Mouse (Mus musculus) heart, embryonic 13.5 days (tissue): Measurements from ENCODE around the gene Gm17617. TPM values are rescaled to one million over a fixed set of nuclear protein-coding genes. Genes with fewer than 3 reads are reported as not detected.

Experiments
- ATAC-seq: fragments of 200-750 bp; cut with Nextera tagmentation; 2 replicates; pipeline ENCODE4 v1.8.0; 2017; ENCODE audit warnings: moderate TSS enrichment; ENCODE audit not compliant: insufficient number of reproducible peaks, low FRiP score, low TSS enrichment; ENCODE audit errors: extremely low read depth
- H3K27ac ChIP-seq: fragments of 300-500 bp; sonication (generic); replicated peaks from 2 replicates; pipeline ENCODE4 v1.5.1; 2015; ENCODE audit warnings: moderate library complexity, mild to moderate bottlenecking, inconsistent platforms
- H3K27me3 ChIP-seq: fragments of 300-500 bp; sonication (generic); replicated peaks from 2 replicates; pipeline ENCODE4 v1.6.1; 2015; ENCODE audit warnings: mild to moderate bottlenecking, inconsistent platforms
- H3K36me3 ChIP-seq: fragments of 300-500 bp; sonication (generic); 2 replicates; pipeline ENCODE4 v1.6.1; 2015; ENCODE audit warnings: mild to moderate bottlenecking, inconsistent platforms
- H3K4me1 ChIP-seq: fragments of 300-500 bp; sonication (generic); 2 replicates; pipeline ENCODE4 v1.6.1; 2015; ENCODE audit warnings: inconsistent platforms
- H3K4me2 ChIP-seq: fragments of 300-500 bp; sonication (generic); 2 replicates; pipeline ENCODE4 v1.6.1; 2015; ENCODE audit warnings: inconsistent platforms, mild to moderate bottlenecking, moderate library complexity
- H3K4me3 ChIP-seq: fragments of 300-500 bp; sonication (generic); 2 replicates; pipeline ENCODE4 v1.5.1; 2015; ENCODE audit warnings: moderate library complexity, mild to moderate bottlenecking, inconsistent platforms
- H3K9ac ChIP-seq: fragments of 300-500 bp; sonication (generic); 2 replicates; pipeline ENCODE4 v1.6.1; 2015; ENCODE audit warnings: inconsistent platforms, mild to moderate bottlenecking, moderate library complexity
- H3K9me3 ChIP-seq: fragments of 300-500 bp; sonication (generic); 2 replicates; pipeline ENCODE4 v1.6.1; 2016; ENCODE audit warnings: inconsistent platforms
- WGBS: fragments of 180-500 bp; shearing (Covaris S2); methylation state at CpG from one replicate; pipeline ENCODE4 v1.1.7; 2015; ENCODE audit warnings: mixed read lengths; 5-methylcytosine and 5-hydroxymethylcytosine counted together
- polyA plus RNA-seq: library from polyadenylated mRNA; unstranded; fragments of >200 nt; fragmentation: Nextera tagmentation; extraction: Ambion mirVana; gene quantifications from 2 replicates; pipeline ENCODE4 v1.2.1, GENCODE M21; 2015

Gm17617 gene
- polyA plus RNA-seq, 1 experiment from 2014 or later, result not detected

DNA sequence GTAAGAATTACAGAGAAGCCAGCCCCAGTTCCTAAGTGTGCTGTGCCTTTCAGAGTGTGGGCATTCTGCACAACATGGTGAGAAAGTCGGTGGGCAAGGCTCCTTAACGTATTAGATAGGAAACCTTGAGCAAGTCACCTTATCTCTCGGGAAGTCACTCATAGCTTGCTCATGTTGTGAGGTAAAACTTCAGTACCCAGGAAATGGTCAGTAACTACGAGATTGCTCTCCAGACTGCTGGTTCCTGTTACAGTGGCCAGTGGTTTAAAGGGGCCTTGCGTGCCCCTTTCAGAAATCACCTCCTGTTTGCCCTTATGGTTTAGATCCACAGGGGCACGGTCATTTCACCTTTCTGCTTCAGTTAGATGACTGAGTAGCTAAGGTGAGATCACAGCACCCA, 19.0 kb downstream of the Gm17617 start:
- Histone ChIP-seq H3K4me2 (no peak overlapping the region), H3K27ac (no peak overlapping the region), H3K4me3 (no peak overlapping the region), H3K9ac (no peak overlapping the region), H3K36me3 (peaks cover 81% of the 10 kb centered on the region), H3K4me1 (no peaks in the 10 kb centered on the region), H3K27me3 (no peaks in the 10 kb centered on the region), H3K9me3 (no peaks in the 10 kb centered on the region)
- ATAC-seq, result no peak
- WGBS, result 59% methylated on average over 6 of the region's 6 CpGs

- Histone ChIP-seq H3K27me3 (no peaks in the 10 kb centered on the region), H3K9ac (no peak overlapping the region), H3K36me3 (peaks cover 33% of the 10 kb centered on the region), H3K4me3 (no peak overlapping the region), H3K9me3 (no peaks in the 10 kb centered on the region), H3K4me2 (peak overlapping the region; percentile 89), H3K27ac (peak overlapping the region; percentile 89), H3K4me1 (peaks cover 28% of the 10 kb centered on the region)
- no peak; the same call in 1 of the 2 replicates for ATAC-seq
- 38% methylated on average over 8 of the region's 8 CpGs for WGBS
These were observed 25.7 kb downstream of the Gm17617 start for GRCm38 (mm10) chr13:55107694-55108093.

DNA sequence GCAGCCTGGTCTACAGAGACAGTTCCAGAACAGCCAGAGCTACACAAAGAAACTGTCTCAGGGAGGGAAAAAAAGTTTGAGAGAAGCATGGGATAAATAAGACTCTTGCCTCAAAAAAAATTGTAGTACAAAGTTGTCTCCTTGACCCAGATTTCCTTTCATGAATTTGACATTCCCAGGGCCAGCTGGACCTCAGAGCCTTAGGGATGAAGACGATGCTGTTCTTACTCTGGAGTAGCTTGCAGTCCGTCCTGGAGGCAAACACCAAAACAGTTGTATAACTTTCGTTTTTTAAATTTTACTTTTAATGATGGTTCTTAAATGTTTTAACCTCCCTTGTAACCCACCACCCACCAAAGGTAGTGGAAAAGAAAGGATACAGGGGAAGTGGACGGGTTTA, 26.2 kb downstream of the Gm17617 start:
- 72% methylated on average over 4 of the region's 4 CpGs for WGBS
- peak overlapping the region; percentile 89 for H3K27ac ChIP-seq
- H3K4me3 ChIP-seq, result 0 out of 2 replicates have a peak overlapping the region, but pooled peaks have one; percentile 82
- H3K9ac ChIP-seq, result peak overlapping the region; percentile 47; the same call in 1 of the 2 replicates
- ATAC-seq, result no peak
- H3K9me3 ChIP-seq, result no peaks in the 10 kb centered on the region
- peaks cover 30% of the 10 kb centered on the region for H3K36me3 ChIP-seq
- no peaks in the 10 kb centered on the region for H3K27me3 ChIP-seq
- peak overlapping the region; percentile 89 for H3K4me2 ChIP-seq
- H3K4me1 ChIP-seq, result peaks cover 28% of the 10 kb centered on the region

- no peaks in the 10 kb centered on the region for H3K9me3 ChIP-seq
- H3K4me1 ChIP-seq, result peaks cover 28% of the 10 kb centered on the region
- peak overlapping the region; percentile 89 for H3K4me2 ChIP-seq
- H3K27ac ChIP-seq, result peak overlapping the region; percentile 91
- H3K4me3 ChIP-seq, result peak overlapping the region; percentile 82
- peaks cover 24% of the 10 kb centered on the region for H3K36me3 ChIP-seq
- no peak for ATAC-seq
- H3K27me3 ChIP-seq, result no peaks in the 10 kb centered on the region
- H3K9ac ChIP-seq, result peak overlapping the region; percentile 89
- WGBS, result 17% methylated on average over 8 of the region's 8 CpGs
These were observed 27.2 kb downstream of the Gm17617 start for GRCm38 (mm10) chr13:55105953-55106691.

GRCm38 (mm10) chr13:55105045-55105952, 28.0 kb downstream of the Gm17617 start, which contains the start of gene Zfp346:
Gene Zfp346 (plus strand): TSS chr13:55105311.
- H3K27me3 ChIP-seq, result no peaks in the 10 kb centered on the region
- H3K4me3 ChIP-seq, result peak within 1 kb of the TSS; percentile 82
- peak within 1 kb of the TSS; percentile 89 for H3K9ac ChIP-seq
- no peaks in the 10 kb centered on the region for H3K9me3 ChIP-seq
- peak within 1 kb of the TSS; percentile 89 for H3K4me2 ChIP-seq
- H3K27ac ChIP-seq, result peak within 1 kb of the TSS; percentile 91
- peak; percentile 93 for ATAC-seq
- peaks cover 28% of the 10 kb centered on the region for H3K4me1 ChIP-seq
- H3K36me3 ChIP-seq, result peaks cover 22% of the 10 kb centered on the region
- under 1% methylated on average over 66 of the region's 66 CpGs for WGBS

GRCm38 (mm10) chr13:55103351-55103750, 30.0 kb downstream of the Gm17617 start:
- Histone ChIP-seq H3K36me3 (peaks cover 8% of the 10 kb centered on the region), H3K4me2 (no peak overlapping the region), H3K27ac (no peak overlapping the region), H3K9ac (no peak overlapping the region), H3K4me1 (peaks cover 34% of the 10 kb centered on the region), H3K4me3 (no peak overlapping the region), H3K9me3 (no peaks in the 10 kb centered on the region), H3K27me3 (no peaks in the 10 kb centered on the region)
- no peak for ATAC-seq
- 52% methylated on average over 2 of the region's 2 CpGs for WGBS

DNA sequence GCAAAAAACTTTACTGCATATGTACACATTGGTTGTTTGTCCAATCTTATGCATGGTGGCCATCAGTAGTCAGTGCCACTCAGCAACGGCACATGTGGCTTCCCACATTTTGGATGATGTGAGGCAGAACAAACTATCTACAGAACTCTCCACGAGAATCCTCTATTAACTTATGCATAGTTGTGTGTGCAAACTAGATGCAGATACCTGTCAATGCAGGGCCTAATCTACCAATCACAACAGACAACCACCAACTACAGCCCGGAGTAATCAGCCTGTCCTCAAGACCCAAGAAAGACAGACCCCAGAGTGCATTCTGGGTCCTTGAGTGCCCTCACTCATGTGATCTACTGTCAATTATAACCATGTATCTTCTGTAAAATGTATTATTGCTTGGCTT, 31.0 kb downstream of the Gm17617 start:
- Histone ChIP-seq H3K4me3 (no peak overlapping the region), H3K4me2 (no peak overlapping the region), H3K36me3 (no peaks in the 10 kb centered on the region), H3K4me1 (peaks cover 25% of the 10 kb centered on the region), H3K9ac (no peak overlapping the region), H3K27ac (no peak overlapping the region), H3K9me3 (no peaks in the 10 kb centered on the region), H3K27me3 (no peaks in the 10 kb centered on the region)
- no peak for ATAC-seq
- WGBS, result 88% methylated on average over 3 of the region's 3 CpGs

DNA sequence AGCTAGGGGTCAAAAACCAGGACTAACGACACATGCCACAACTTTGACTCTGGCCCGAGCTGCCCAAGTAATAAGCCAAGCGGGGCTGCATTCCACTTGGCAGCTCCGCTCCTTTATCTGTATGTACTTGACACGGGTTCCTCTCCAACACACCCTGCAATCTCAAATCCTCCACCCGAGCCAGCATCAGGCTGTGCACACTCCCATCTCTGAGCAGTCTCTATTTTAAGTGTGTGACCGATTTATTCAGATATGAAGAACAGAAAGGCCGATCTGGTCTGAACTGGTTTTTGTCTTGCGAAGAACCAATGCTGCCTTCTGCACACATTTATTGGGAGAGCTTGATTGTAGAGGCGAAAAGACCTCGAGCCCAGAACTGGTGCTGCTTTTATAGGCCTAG, 31.7 kb downstream of the Gm17617 start:
- no peak for ATAC-seq
- H3K9me3 ChIP-seq, result no peaks in the 10 kb centered on the region

GRCm38 (mm10) chr13:55099726-55100478, 33.4 kb downstream of the Gm17617 start, which contains the start of gene Uimc1:
Gene Uimc1 (minus strand): TSS chr13:55100300.
- under 1% methylated on average over 69 of the region's 81 CpGs for WGBS
- H3K27ac ChIP-seq, result peak within 1 kb of the TSS; percentile 91
- H3K36me3 ChIP-seq, result no peaks in the 10 kb centered on the region
- no peaks in the 10 kb centered on the region for H3K27me3 ChIP-seq
- H3K4me3 ChIP-seq, result peak within 1 kb of the TSS; percentile 78
- H3K9ac ChIP-seq, result peak within 1 kb of the TSS; percentile 91
- H3K4me2 ChIP-seq, result peak within 1 kb of the TSS; percentile 86
- ATAC-seq, result peak; percentile 84
- H3K4me1 ChIP-seq, result peaks cover 7% of the 10 kb centered on the region
- H3K9me3 ChIP-seq, result no peaks in the 10 kb centered on the region

More for the DNA sequence above, 31.7 kb downstream of the Gm17617 start:
- no peak overlapping the region for H3K9ac ChIP-seq
- H3K4me3 ChIP-seq, result no peak overlapping the region
- H3K36me3 ChIP-seq, result no peaks in the 10 kb centered on the region
- no peak overlapping the region for H3K4me2 ChIP-seq
- H3K4me1 ChIP-seq, result peaks cover 17% of the 10 kb centered on the region
- H3K27me3 ChIP-seq, result no peaks in the 10 kb centered on the region
- H3K27ac ChIP-seq, result no peak overlapping the region
- WGBS, result 69% methylated on average over 11 of the region's 11 CpGs

- WGBS, result 29% methylated on average over 20 of the region's 20 CpGs
- no peak for ATAC-seq
- H3K36me3 ChIP-seq, result no peaks in the 10 kb centered on the region
These were observed 34.2 kb downstream of the Gm17617 start for GRCm38 (mm10) chr13:55099066-55099725.

More at GRCm38 (mm10) chr13:55099066-55099725, 34.2 kb downstream of the Gm17617 start:
- H3K4me2 ChIP-seq, result peak overlapping the region; percentile 86
- peak overlapping the region; percentile 91 for H3K9ac ChIP-seq
- peak overlapping the region; percentile 91 for H3K27ac ChIP-seq
- H3K4me1 ChIP-seq, result peaks cover 7% of the 10 kb centered on the region
- no peaks in the 10 kb centered on the region for H3K27me3 ChIP-seq
- H3K4me3 ChIP-seq, result peak overlapping the region; percentile 78
- H3K9me3 ChIP-seq, result no peaks in the 10 kb centered on the region
